Mouse (Mus musculus): ENCODE measurements at regions not wholly inside any gene's neighbourhood (a gene's known extent, or its start where the extent isn't known, plus 50 kb on each side); places are given as distances from the start of the nearest gene placed in this dataset.

GRCm38 (mm10) chr14:71231223-71231815 is 631.7 kb upstream of the Fam160b2 start:
- no peak for DNase-seq (ENCODE audit: low read depth, low spot score)

- DNase-seq (ENCODE audit: low read depth, low spot score) = no peak
Observed at GRCm38 (mm10) chr14:71230484-71231188, 631.0 kb upstream of the Fam160b2 start.

- no peak for DNase-seq (ENCODE audit: low read depth, low spot score)
Observed at GRCm38 (mm10) chr14:71229955-71230354, 630.3 kb upstream of the Fam160b2 start.

GRCm38 (mm10) chr14:71228894-71229446 is 629.3 kb upstream of the Fam160b2 start:
- DNase-seq (ENCODE audit: low read depth, low spot score) = no peak

- DNase-seq (ENCODE audit: low read depth, low spot score) = no peak
Observed at GRCm38 (mm10) chr14:71217041-71217440, 617.4 kb upstream of the Fam160b2 start.

GRCm38 (mm10) chr14:71211359-71211978 is 611.8 kb upstream of the Fam160b2 start:
- no peak for DNase-seq (ENCODE audit: low read depth, low spot score)

- no peak for DNase-seq (ENCODE audit: low read depth, low spot score)
Observed at GRCm38 (mm10) chr14:71203459-71203858, 603.8 kb upstream of the Fam160b2 start.

- no peak for DNase-seq (ENCODE audit: low read depth, low spot score)
Observed at GRCm38 (mm10) chr14:71200917-71201316, 601.3 kb upstream of the Fam160b2 start.

- DNase-seq (ENCODE audit: low read depth, low spot score) = no peak
Observed at GRCm38 (mm10) chr14:71199178-71199879, 599.7 kb upstream of the Fam160b2 start.

GRCm38 (mm10) chr14:71194219-71194618 is 594.6 kb upstream of the Fam160b2 start:
- no peak for DNase-seq (ENCODE audit: low read depth, low spot score)

- DNase-seq (ENCODE audit: low read depth, low spot score) = no peak
Observed at GRCm38 (mm10) chr14:71192486-71192885, 592.9 kb upstream of the Fam160b2 start.

GRCm38 (mm10) chr14:71189360-71189759 is 589.7 kb upstream of the Fam160b2 start:
- DNase-seq (ENCODE audit: low read depth, low spot score) = no peak

- DNase-seq (ENCODE audit: low read depth, low spot score) = no peak
Observed at GRCm38 (mm10) chr14:71177341-71177740, 577.7 kb upstream of the Fam160b2 start.

- no peak for DNase-seq (ENCODE audit: low read depth, low spot score)
Observed at GRCm38 (mm10) chr14:71174175-71174574, 574.5 kb upstream of the Fam160b2 start.

- no peak for DNase-seq (ENCODE audit: low read depth, low spot score)
Observed at GRCm38 (mm10) chr14:71159556-71159955, 559.9 kb upstream of the Fam160b2 start.

- no peak for DNase-seq (ENCODE audit: low read depth, low spot score)
Observed at GRCm38 (mm10) chr14:71142465-71142864, 542.8 kb upstream of the Fam160b2 start.

- DNase-seq (ENCODE audit: low read depth, low spot score) = no peak
Observed at GRCm38 (mm10) chr14:71129771-71130211, 530.2 kb upstream of the Fam160b2 start.

- DNase-seq (ENCODE audit: low read depth, low spot score) = no peak
Observed at GRCm38 (mm10) chr14:71128495-71128894, 528.9 kb upstream of the Fam160b2 start.

GRCm38 (mm10) chr14:71118681-71119080 is 519.0 kb upstream of the Fam160b2 start:
- DNase-seq (ENCODE audit: low read depth, low spot score) = no peak

- DNase-seq (ENCODE audit: low read depth, low spot score) = no peak
Observed at GRCm38 (mm10) chr14:71115798-71116432, 516.3 kb upstream of the Fam160b2 start.

GRCm38 (mm10) chr14:71115095-71115797 is 515.6 kb upstream of the Fam160b2 start:
- no peak for DNase-seq (ENCODE audit: low read depth, low spot score)
